Mouse (Mus musculus) CH12.LX (cell line): ENCODE data around the gene Cyp11a1. TPM values are rescaled to one million over a fixed set of nuclear protein-coding genes. Genes with fewer than 3 reads are reported as not detected.

Experiments used
- DNase-seq: peaks from one replicate; pipeline ENCODE4 v3.0.0-alpha.2; 2013; ENCODE audit errors: extremely low read depth
- H3K27ac ChIP-seq: 2 replicates; pipeline ENCODE4 v1.5.1; 2012; ENCODE audit warnings: low read depth, mild to moderate bottlenecking, control low read depth, moderate library complexity; ENCODE audit not compliant: insufficient read depth
- H3K27me3 ChIP-seq: replicated peaks from 2 replicates; pipeline ENCODE3; 2012; ENCODE audit warnings: inconsistent platforms
- H3K36me3 ChIP-seq, 2 experiments: replicated peaks in 1 of 2; 2 replicates each; pipeline versions ENCODE3 to v1.6.1; 2012; ENCODE audit warnings: inconsistent platforms in 1 of 2, low read length in 1 of 2, mild to moderate bottlenecking in 1 of 2, mixed read lengths in 1 of 2, moderate library complexity in 1 of 2; ENCODE audit not compliant: control insufficient read depth in 1 of 2, insufficient read depth in 1 of 2
- H3K4me1 ChIP-seq, 2 experiments: 2 replicates each; pipeline ENCODE4 v1.6.1; 2012; ENCODE audit warnings: inconsistent platforms in 1 of 2, moderate library complexity in 1 of 2; ENCODE audit not compliant: insufficient read depth in 2 of 2, control insufficient read depth in 1 of 2
- H3K4me2 ChIP-seq: 2 replicates; pipeline ENCODE4 v1.6.1; 2012; ENCODE audit warnings: low read depth, mild to moderate bottlenecking, control low read depth; ENCODE audit not compliant: poor library complexity, insufficient read depth, severe bottlenecking
- H3K4me3 ChIP-seq, 3 experiments: fragments of 150-350 bp in 1 of 3; sonication (generic) in 1 of 3; replicated peaks in 1 of 3; 2 replicates each; pipeline versions ENCODE3 to v1.5.1; 2011 to 2012; ENCODE audit warnings: low read depth in 2 of 3, low read length in 2 of 3, mild to moderate bottlenecking in 2 of 3, moderate library complexity in 2 of 3, control low read depth in 1 of 3, improper control_type of control experiment in 1 of 3, inconsistent platforms in 1 of 3, mixed read lengths in 1 of 3; ENCODE audit not compliant: poor library complexity in 1 of 3
- H3K79me2 ChIP-seq: replicated peaks from 2 replicates; pipeline ENCODE4 v1.6.1; 2012; ENCODE audit warnings: mild to moderate bottlenecking, moderate library complexity; ENCODE audit not compliant: control insufficient read depth, poor library complexity, insufficient read depth, severe bottlenecking; ENCODE audit errors: extremely low read depth
- H3K9ac ChIP-seq: 2 replicates; pipeline ENCODE4 v1.6.1; 2012; ENCODE audit warnings: low read depth, mild to moderate bottlenecking, control low read depth, moderate library complexity; ENCODE audit not compliant: insufficient read depth
- H3K9me3 ChIP-seq: replicated peaks from 2 replicates; pipeline ENCODE3; 2012; ENCODE audit warnings: low read length, inconsistent platforms, mixed read lengths
- BHLHE40 ChIP-seq: IDR thresholded peaks from 2 replicates; pipeline ENCODE4 v1.6.1; 2011; ENCODE audit warnings: mild to moderate bottlenecking, low read depth, low read length, improper control_type of control experiment
- CHD1 ChIP-seq: IDR thresholded peaks from 2 replicates; pipeline ENCODE4 v1.6.1; 2012; ENCODE audit warnings: low read depth, low read length, improper control_type of control experiment, inconsistent platforms
- CHD2 ChIP-seq: IDR thresholded peaks from 2 replicates; pipeline ENCODE4 v1.6.1; 2011; ENCODE audit warnings: low read length, improper control_type of control experiment
- CTCF ChIP-seq, 2 experiments: IDR thresholded peaks in 1 of 2; conservative IDR thresholded peaks in 1 of 2; 2 replicates each; pipeline ENCODE4 v1.5.1; 2011 to 2012; ENCODE audit warnings: low read depth in 2 of 2, low read length in 2 of 2, improper control_type of control experiment in 1 of 2, inconsistent platforms in 1 of 2, mild to moderate bottlenecking in 1 of 2, moderate library complexity in 1 of 2
- E2F4 ChIP-seq: IDR thresholded peaks from 2 replicates; pipeline ENCODE4 v1.6.1; 2011; ENCODE audit warnings: low read depth, low read length, improper control_type of control experiment; ENCODE audit not compliant: insufficient replicate concordance
- ELF1 ChIP-seq: IDR thresholded peaks from 2 replicates; pipeline ENCODE4 v1.6.1; 2014; ENCODE audit warnings: low read depth, mild to moderate bottlenecking, inconsistent platforms, low read length, improper control_type of control experiment
- EP300 ChIP-seq: IDR thresholded peaks from 2 replicates; pipeline ENCODE4 v1.6.1; 2011; ENCODE audit warnings: low read length, improper control_type of control experiment
- ETS1 ChIP-seq: conservative IDR thresholded peaks from 2 replicates; pipeline ENCODE4 v1.6.1; 2012; ENCODE audit warnings: low read depth, mild to moderate bottlenecking, inconsistent platforms, low read length, improper control_type of control experiment, moderate library complexity
- GABPA ChIP-seq: IDR thresholded peaks from 2 replicates; pipeline ENCODE4 v1.6.1; 2012; ENCODE audit warnings: low read depth, low read length, improper control_type of control experiment, inconsistent platforms; ENCODE audit not compliant: insufficient replicate concordance
- HCFC1 ChIP-seq: IDR thresholded peaks from 2 replicates; pipeline ENCODE4 v1.6.1; 2012; ENCODE audit warnings: low read depth, mild to moderate bottlenecking, inconsistent platforms, low read length, improper control_type of control experiment
- JUN ChIP-seq: IDR thresholded peaks from 2 replicates; pipeline ENCODE4 v1.6.1; 2011; ENCODE audit warnings: low read depth, mild to moderate bottlenecking, low read length, improper control_type of control experiment, moderate library complexity; ENCODE audit not compliant: insufficient read depth
- JUND ChIP-seq: conservative IDR thresholded peaks from 2 replicates; pipeline ENCODE4 v1.6.1; 2011; ENCODE audit warnings: low read depth, low read length, improper control_type of control experiment
- KAT2A ChIP-seq: IDR thresholded peaks from 2 replicates; pipeline ENCODE4 v1.6.1; 2012; ENCODE audit warnings: low read length, improper control_type of control experiment, inconsistent platforms; ENCODE audit not compliant: insufficient replicate concordance
- MAFK ChIP-seq: IDR thresholded peaks from 2 replicates; pipeline ENCODE4 v1.6.1; 2011; ENCODE audit warnings: low read length, improper control_type of control experiment; ENCODE audit not compliant: insufficient replicate concordance
- MAX ChIP-seq: IDR thresholded peaks from 2 replicates; pipeline ENCODE4 v1.6.1; 2011; ENCODE audit warnings: low read length, improper control_type of control experiment
- MAZ ChIP-seq: IDR thresholded peaks from 2 replicates; pipeline ENCODE4 v1.6.1; 2012; ENCODE audit warnings: low read depth, mild to moderate bottlenecking, inconsistent platforms, low read length, improper control_type of control experiment, moderate library complexity
- MEF2A ChIP-seq: IDR thresholded peaks from 2 replicates; pipeline ENCODE4 v1.6.1; 2014; ENCODE audit warnings: low read depth, mild to moderate bottlenecking, inconsistent platforms, low read length, improper control_type of control experiment, borderline replicate concordance
- MXI1 ChIP-seq: IDR thresholded peaks from 2 replicates; pipeline ENCODE4 v1.6.1; 2011; ENCODE audit warnings: mild to moderate bottlenecking, low read depth, low read length, improper control_type of control experiment
- MYC ChIP-seq: IDR thresholded peaks from 2 replicates; pipeline ENCODE4 v1.6.1; 2011; ENCODE audit warnings: low read depth, mild to moderate bottlenecking, improper control_type of control experiment, low read length
- NELFE ChIP-seq: IDR thresholded peaks from 2 replicates; pipeline ENCODE4 v1.6.1; 2011; ENCODE audit warnings: low read depth, low read length, improper control_type of control experiment
- PAX5 ChIP-seq: IDR thresholded peaks from 2 replicates; pipeline ENCODE4 v1.6.1; 2012; ENCODE audit warnings: low read length, inconsistent platforms, mixed read lengths
- POLR2A ChIP-seq: IDR thresholded peaks from 2 replicates; pipeline ENCODE4 v1.6.1; 2011; ENCODE audit warnings: low read depth, mild to moderate bottlenecking, improper control_type of control experiment, low read length
- POLR2AphosphoS2 ChIP-seq: IDR thresholded peaks from 2 replicates; pipeline ENCODE4 v1.6.1; 2011; ENCODE audit warnings: low read depth, low read length, improper control_type of control experiment
- RAD21 ChIP-seq: IDR thresholded peaks from 2 replicates; pipeline ENCODE4 v1.6.1; 2011; ENCODE audit warnings: low read depth, mild to moderate bottlenecking, low read length, improper control_type of control experiment, moderate library complexity
- RCOR1 ChIP-seq: conservative IDR thresholded peaks from 2 replicates; pipeline ENCODE4 v1.6.1; 2012; ENCODE audit warnings: low read depth, mild to moderate bottlenecking, inconsistent platforms, low read length, improper control_type of control experiment
- SIN3A ChIP-seq: IDR thresholded peaks from 2 replicates; pipeline ENCODE4 v1.6.1; 2012; ENCODE audit warnings: low read length, improper control_type of control experiment, inconsistent platforms
- SMC3 ChIP-seq: IDR thresholded peaks from 2 replicates; pipeline ENCODE4 v1.6.1; 2011; ENCODE audit warnings: low read depth, low read length, improper control_type of control experiment
- TBP ChIP-seq: conservative IDR thresholded peaks from 2 replicates; pipeline ENCODE4 v1.6.1; 2011; ENCODE audit warnings: low read depth, low read length, improper control_type of control experiment
- TCF12 ChIP-seq: IDR thresholded peaks from 2 replicates; pipeline ENCODE4 v1.6.1; 2014; ENCODE audit warnings: low read depth, mild to moderate bottlenecking, inconsistent platforms, low read length, improper control_type of control experiment
- UBTF ChIP-seq: IDR thresholded peaks from 2 replicates; pipeline ENCODE4 v1.6.1; 2012; ENCODE audit warnings: low read depth, mild to moderate bottlenecking, inconsistent platforms, low read length, improper control_type of control experiment, moderate library complexity
- USF1 ChIP-seq: IDR thresholded peaks from 2 replicates; pipeline ENCODE4 v1.6.1; 2014; ENCODE audit warnings: low read depth, mild to moderate bottlenecking, inconsistent platforms, low read length, improper control_type of control experiment
- USF2 ChIP-seq: conservative IDR thresholded peaks from 2 replicates; pipeline ENCODE4 v1.6.1; 2011; ENCODE audit warnings: low read depth, low read length, improper control_type of control experiment
- ZC3H11A ChIP-seq: IDR thresholded peaks from 2 replicates; pipeline ENCODE4 v1.6.1; 2012; ENCODE audit warnings: low read depth, mild to moderate bottlenecking, inconsistent platforms, low read length, improper control_type of control experiment
- ZKSCAN1 ChIP-seq: IDR thresholded peaks from 2 replicates; pipeline ENCODE4 v1.6.1; 2012; ENCODE audit warnings: low read depth, inconsistent platforms, low read length, improper control_type of control experiment, borderline replicate concordance
- ZMIZ1 ChIP-seq: IDR thresholded peaks from 2 replicates; pipeline ENCODE4 v1.6.1; 2012; ENCODE audit warnings: low read depth, mild to moderate bottlenecking, inconsistent platforms, low read length, improper control_type of control experiment
- ZNF384 ChIP-seq: IDR thresholded peaks from 2 replicates; pipeline ENCODE4 v1.6.1; 2012; ENCODE audit warnings: low read depth, low read length, improper control_type of control experiment, inconsistent platforms
- dilution Hi-C: fragments of 300-500 bp; cut with MboI; formaldehyde crosslinking; loops from 2 replicates; pipeline ENCODE4 v1.14.3; 2020; ENCODE audit warnings: low sequenced_read_pairs; ENCODE audit not compliant: extremely low pct_unique_long_range_greater_than_20kb, extremely low pct_ligation_motif_present
- in situ Hi-C: fragments of 300-500 bp; cut with MboI; formaldehyde crosslinking; loops from 3 replicates; pipeline ENCODE4 v1.14.3; 2019; ENCODE audit warnings: low sequenced_read_pairs, low pct_ligation_motif_present, low pct_unique_long_range_greater_than_20kb, mixed read lengths
- polyA plus RNA-seq: library from polyadenylated mRNA; unstranded; fragments of >175 nt; gene quantifications from 2 replicates; pipeline ENCODE4 v1.2.1, GENCODE M21; 2012; ENCODE audit warnings: low read depth; ENCODE audit not compliant: insufficient read length
- total RNA-seq, 2 experiments: library from RNA; depleted of rRNA; stranded (reverse); fragments of 300-350 nt in 1 of 2; fragments of >200 nt in 1 of 2; gene quantifications; 2 replicates each; pipeline ENCODE4 v1.2.3; 2012 to 2014

Cyp11a1 gene
- total and polyA plus RNA-seq, 3 experiments, result 2.6 to 12.8 (median 9.0) TPM

- TF ChIP-seq ZC3H11A (no peak), USF1 (no peak), MAX (peak; percentile 27; the same call in 1 of the 2 replicates), EP300 (peak; percentile 59; the same call in 1 of the 2 replicates)
- TF ChIP-seq, all 38 proteins: peak for 12
These were observed 32.7 kb upstream of the Cyp11a1 start (continued) for GRCm38 (mm10) chr9:57973440-57974066.

- peaks cover 65 to 97% of the 10 kb centered on the region in 2 experiments for H3K4me1 ChIP-seq
- H3K9me3 ChIP-seq, result peaks cover 12% of the 10 kb centered on the region
- H3K9ac ChIP-seq, result peak overlapping the region; percentile 70
- H3K79me2 ChIP-seq, result 0 out of 2 replicates have a peak, but pooled peaks cover 2% of the 10 kb centered on the region
- no peak overlapping the region for H3K4me3 ChIP-seq
- peak overlapping the region; percentile 98 for H3K27ac ChIP-seq
- peak; percentile 92 for DNase-seq
- dilution Hi-C loops (no loop called here), in situ Hi-C loops (no loop called here)
- no peaks in the 10 kb centered on the region for H3K36me3 ChIP-seq
- H3K27me3 ChIP-seq, result no peaks in the 10 kb centered on the region
- H3K4me2 ChIP-seq, result peak overlapping the region; percentile 52; the same call in 1 of the 2 replicates
- no peak for TF ChIP-seq GABPA
- peak; percentile 99 for TF ChIP-seq TCF12
- TF ChIP-seq POLR2AphosphoS2, result peak; percentile 36; the same call in 1 of the 2 replicates
- peak; percentile 80 for TF ChIP-seq ZMIZ1
- no peak; the same call in 1 of the 2 replicates for TF ChIP-seq ELF1
- TF ChIP-seq SMC3, result peak; percentile 44; the same call in 1 of the 2 replicates
- TF ChIP-seq E2F4, result no peak
- TF ChIP-seq JUN, result peak; percentile 81
- no peak; the same call in 1 of the 2 replicates for TF ChIP-seq ZNF384
- peak; percentile 91 for TF ChIP-seq ETS1
- TF ChIP-seq JUND, result peak; percentile 84
- no peak for TF ChIP-seq USF1
- TF ChIP-seq BHLHE40, result peak; percentile 95
- TF ChIP-seq HCFC1, result no peak
- peak; percentile 94 for TF ChIP-seq CHD2
- TF ChIP-seq PAX5, result no peak
- peak; percentile 87 for TF ChIP-seq MAFK
- 0 out of 2 replicates have a peak, but pooled peaks have one; percentile 78 for TF ChIP-seq CHD1
- TF ChIP-seq UBTF, result peak; percentile 75; the same call in 1 of the 2 replicates
- TF ChIP-seq RAD21, result peak; percentile 13
- TF ChIP-seq RCOR1, result peak; percentile 94
- peak; percentile 96 for TF ChIP-seq MEF2A
- peak; percentile 67; the same call in 1 of the 2 replicates for TF ChIP-seq MXI1
- no peak for TF ChIP-seq ZC3H11A
- peak; percentile 82; the same call in 1 of the 2 replicates for TF ChIP-seq KAT2A
- TF ChIP-seq EP300, result peak; percentile 99
- peak; percentile 90 for TF ChIP-seq SIN3A
- TF ChIP-seq USF2, result no peak
- TF ChIP-seq TBP, result 0 out of 2 replicates have a peak, but pooled peaks have one; percentile 64
- peak; percentile 71 for TF ChIP-seq POLR2A
- no peak for TF ChIP-seq CTCF (conservative IDR thresholded peaks at IDR 0.05 in 1 of 2, IDR thresholded peaks at IDR 0.05 in 1 of 2; ENCODE audit: low read depth in 2 of 2, low read length in 2 of 2)
- TF ChIP-seq ZKSCAN1, result no peak
- TF ChIP-seq MAZ, result peak; percentile 92
- TF ChIP-seq NELFE, result peak; percentile 71; the same call in 1 of the 2 replicates
- TF ChIP-seq MYC, result peak; percentile 87
- peak; percentile 82 for TF ChIP-seq MAX
These were observed 32.0 kb upstream of the Cyp11a1 start for GRCm38 (mm10) chr9:57974221-57974620.
